Mouse (Mus musculus) cerebellum, adult 2 months (tissue): ENCODE results near the gene Krt87. TPM values are rescaled to one million over a fixed set of nuclear protein-coding genes. Genes with fewer than 3 reads are reported as not detected.
A peak's percentile ranks its signal among the peaks of the same experiment; 100 is the strongest.

ENCODE experiments used
- DNase-seq, 2 experiments: peaks; one replicate each; pipeline ENCODE4 v3.0.0; 2021
- H3K27ac ChIP-seq: fragments of 200-500 bp; 2 replicates; pipeline ENCODE4 v1.5.1; 2012; ENCODE audit warnings: low read length, control low read depth, inconsistent platforms; ENCODE audit not compliant: insufficient read depth
- H3K27me3 ChIP-seq: fragments of 200-500 bp; 2 replicates; pipeline ENCODE4 v1.6.1; 2012; ENCODE audit warnings: inconsistent platforms, mild to moderate bottlenecking, low read length, moderate library complexity; ENCODE audit not compliant: control insufficient read depth, insufficient read depth
- H3K4me1 ChIP-seq: fragments of 200-500 bp; 2 replicates; pipeline ENCODE4 v1.6.1; 2011; ENCODE audit warnings: low read length; ENCODE audit not compliant: control insufficient read depth, insufficient read depth
- H3K4me3 ChIP-seq: fragments of 200-500 bp; replicated peaks from 2 replicates; pipeline ENCODE3; 2011; ENCODE audit warnings: mild to moderate bottlenecking, low read depth, low read length, control low read depth; ENCODE audit not compliant: insufficient read depth
- CTCF ChIP-seq: fragments of 200-500 bp; IDR thresholded peaks from 2 replicates; pipeline ENCODE4 v1.5.1; 2011; ENCODE audit warnings: low read depth, mild to moderate bottlenecking, control low read depth, low read length, moderate library complexity, borderline replicate concordance; ENCODE audit not compliant: insufficient read depth
- POLR2A ChIP-seq: fragments of 200-500 bp; IDR thresholded peaks from 2 replicates; pipeline ENCODE4 v1.6.1; 2011; ENCODE audit warnings: low read length, control low read depth, borderline replicate concordance; ENCODE audit not compliant: insufficient read depth
- WGBS: fragments of 180-500 bp; shearing (Covaris S2); methylation state at CpG from one replicate; pipeline ENCODE4 v1.1.7; 2018; 5-methylcytosine and 5-hydroxymethylcytosine counted together
- polyA plus RNA-seq: library from polyadenylated mRNA; depleted of rRNA; stranded (reverse); fragments of >200 nt; gene quantifications from 2 replicates; pipeline ENCODE4 v1.2.3, GENCODE M21; 2012

Krt87 gene
- polyA plus RNA-seq, 1 experiment = 0.15 TPM

- no peaks in the 10 kb centered on the region for H3K4me1 ChIP-seq
- no peak within 1 kb of the TSS for H3K4me3 ChIP-seq
- WGBS = 62% methylated on average over 2 of the region's 2 CpGs
- H3K27ac ChIP-seq = no peak within 1 kb of the TSS
- TF ChIP-seq CTCF (no peak), POLR2A (no peak)
- H3K27me3 ChIP-seq = no peaks in the 10 kb centered on the region
- no peak for DNase-seq
Observed at GRCm38 (mm10) chr15:101447444-101447843, 8.8 kb upstream of the Krt87 start, which contains the start of gene Krt88. TSS of gene Krt88 (plus strand) at chr15:101447744.

GRCm38 (mm10) chr15:101446572-101446971 lies 8.0 kb upstream of the Krt87 start:
- WGBS = 38% methylated on average over 11 of the region's 11 CpGs
- DNase-seq = no peak
- Histone ChIP-seq H3K27ac (no peak overlapping the region), H3K27me3 (no peaks in the 10 kb centered on the region), H3K4me3 (no peak overlapping the region), H3K4me1 (no peaks in the 10 kb centered on the region; the same call in 1 of the 2 replicates)
- TF ChIP-seq POLR2A (no peak), CTCF (no peak)

- TF ChIP-seq CTCF (no peak), POLR2A (no peak)
- no peak overlapping the region for H3K4me3 ChIP-seq
- no peak overlapping the region for H3K27ac ChIP-seq
- no peaks in the 10 kb centered on the region; the same call in 1 of the 2 replicates for H3K4me1 ChIP-seq
- WGBS = 80% methylated on average over 4 of the region's 4 CpGs
- no peak for DNase-seq
- no peaks in the 10 kb centered on the region for H3K27me3 ChIP-seq
Observed at GRCm38 (mm10) chr15:101440837-101441236, 2.2 kb upstream of the Krt87 start.

GRCm38 (mm10) chr15:101436611-101437010 lies 2.0 kb downstream of the Krt87 start:
- TF ChIP-seq CTCF = no peak
- TF ChIP-seq POLR2A = no peak
- H3K4me1 ChIP-seq = no peaks in the 10 kb centered on the region
- no peak overlapping the region for H3K4me3 ChIP-seq
- DNase-seq = no peak
- H3K27ac ChIP-seq = no peak overlapping the region
- 90% methylated on average over 7 of the region's 7 CpGs for WGBS
- no peaks in the 10 kb centered on the region for H3K27me3 ChIP-seq

- no peak overlapping the region for H3K27ac ChIP-seq
- no peaks in the 10 kb centered on the region; the same call in 1 of the 2 replicates for H3K27me3 ChIP-seq
- no peak overlapping the region for H3K4me3 ChIP-seq
- no peak for TF ChIP-seq POLR2A
- TF ChIP-seq CTCF = no peak
- no peaks in the 10 kb centered on the region for H3K4me1 ChIP-seq
- no peak for DNase-seq
- 37% methylated on average over 5 of the region's 5 CpGs for WGBS
Observed at GRCm38 (mm10) chr15:101424914-101425313, 13.7 kb downstream of the Krt87 start.

GRCm38 (mm10) chr15:101420903-101421302 lies 17.7 kb downstream of the Krt87 start:
- Histone ChIP-seq H3K4me3 (no peak overlapping the region), H3K27ac (no peak overlapping the region), H3K27me3 (no peaks in the 10 kb centered on the region), H3K4me1 (peaks cover 4% of the 10 kb centered on the region; the same call in 1 of the 2 replicates)
- 28% methylated on average over 6 of the region's 6 CpGs for WGBS
- no peak for TF ChIP-seq POLR2A
- no peak for TF ChIP-seq CTCF
- DNase-seq = no peak

- 94% methylated on average over 4 of the region's 4 CpGs for WGBS
- Histone ChIP-seq H3K4me3 (no peak overlapping the region), H3K4me1 (peaks cover 18% of the 10 kb centered on the region), H3K27ac (no peak overlapping the region), H3K27me3 (no peaks in the 10 kb centered on the region)
- no peak for TF ChIP-seq CTCF
- TF ChIP-seq POLR2A = no peak
- no peak for DNase-seq
Observed at GRCm38 (mm10) chr15:101418950-101419349, 19.7 kb downstream of the Krt87 start.

- WGBS = 32% methylated on average over 11 of the region's 11 CpGs
- H3K27ac ChIP-seq = no peak overlapping the region
- no peak for TF ChIP-seq CTCF
- no peak for TF ChIP-seq POLR2A
Observed at GRCm38 (mm10) chr15:101414807-101415565, 23.6 kb downstream of the Krt87 start.

More at GRCm38 (mm10) chr15:101414807-101415565, 23.6 kb downstream of the Krt87 start:
- Histone ChIP-seq H3K4me3 (no peak overlapping the region), H3K4me1 (peaks cover 22% of the 10 kb centered on the region), H3K27me3 (no peaks in the 10 kb centered on the region)
- peak; percentile 57 to 62 for DNase-seq
